In genomic region chr19:18974796-18975660, GRCm38 (mm10) we compare ENCODE assay signal across 10 mouse cellular contexts.
DNase-seq lines count a peak whose midpoint lies in the region.
"Had no signal": no experiment of that assay in that cellular context is flagged by ENCODE, and none has a peak within 500 bp of the region (broad histone marks: within the 10 kb centered on the region; RNA-seq: fewer than 3 reads in every experiment).

No protein-coding gene starts in this region.

- intact Hi-C loops in left cerebral cortex, postnatal 25 days (cut with DNase I): loop anchor here (2.0 to 5.0 kb wide), 2 partner anchors 132 to 1370 kb away; no protein-coding TSS in a partner anchor

- 65% methylated on average over 5 of the region's 5 CpGs for WGBS in hindbrain, embryonic 10.5 days

- peak; percentile 21 for DNase-seq in adrenal gland, adult 2 months
- DNase-seq in adrenal gland, postnatal 4 days (ENCODE audit: low spot score in 2 of 2): no peak
- DNase-seq in ovary, postnatal 10 days (ENCODE audit: low spot score): peak; percentile 5
- DNase-seq in ovary, postnatal 36 days (ENCODE audit: low spot score): no peak
- DNase-seq in hindbrain, embryonic 10.5 days (ENCODE audit: low spot score): peak; percentile 14
- DNase-seq in left cerebral cortex, postnatal 25 days (ENCODE audit: low spot score in 2 of 2): peak; percentile 64 to 83
- peak; percentile 73 for DNase-seq in retina, postnatal 1 day
- DNase-seq in testis, postnatal 10 days (ENCODE audit: low spot score): no peak

- no peaks in the 10 kb centered on the region for H3K36me3 ChIP-seq in hindbrain, embryonic 10.5 days

- no peaks in the 10 kb centered on the region for H3K27me3 ChIP-seq in hindbrain, embryonic 10.5 days (ENCODE audit: insufficient read depth, poor library complexity, severe bottlenecking)

- H3K4me1 ChIP-seq in hindbrain, embryonic 10.5 days (replicated peaks): no peaks in the 10 kb centered on the region; the same call in 1 of the 2 replicates

- H3K9me3 ChIP-seq in hindbrain, embryonic 10.5 days: no peaks in the 10 kb centered on the region

- H3K4me3 ChIP-seq in hindbrain, embryonic 10.5 days: no peak overlapping the region
- H3K4me3 ChIP-seq: erythroblast, embryonic 14.5 days had no signal

- H3K27ac ChIP-seq in hindbrain, embryonic 10.5 days: no peak overlapping the region
- H3K27ac ChIP-seq: macrophage had no signal

Comparison
In these comparisons a context has a peak if more than half of its experiments do, and no peak if none do; other contexts are left out.
1. DNase-seq: peak in adrenal gland, adult 2 months (single experiment), ovary, postnatal 10 days (single experiment), hindbrain, embryonic 10.5 days (single experiment), left cerebral cortex, postnatal 25 days (2 of 2) and retina, postnatal 1 day (single experiment); none in adrenal gland, postnatal 4 days (0 of 2), ovary, postnatal 36 days (single experiment) and testis, postnatal 10 days (single experiment).